Mouse (Mus musculus) stomach, embryonic 14.5 days (tissue): ENCODE measurements around the gene Them7. TPM values are rescaled to one million over a fixed set of nuclear protein-coding genes. Genes with fewer than 3 reads are reported as not detected.
A peak's percentile ranks its signal among the peaks of the same experiment; 100 is the strongest.

Source experiments
- ATAC-seq: fragments of 200-750 bp; cut with Nextera tagmentation; 2 replicates; pipeline ENCODE4 v1.8.0; 2017; ENCODE audit warnings: low read depth, moderate TSS enrichment; ENCODE audit not compliant: insufficient number of reproducible peaks, insufficient read depth, low FRiP score
- H3K27ac ChIP-seq: fragments of 300-500 bp; sonication (generic); 2 replicates; pipeline ENCODE4 v1.5.1; 2014; ENCODE audit warnings: mild to moderate bottlenecking, low read length, moderate library complexity, mixed read lengths
- H3K27me3 ChIP-seq: fragments of 300-500 bp; sonication (generic); 2 replicates; pipeline ENCODE4 v1.6.1; 2014; ENCODE audit warnings: low read length, control low read depth, mixed read lengths; ENCODE audit not compliant: control insufficient read depth, insufficient read depth
- H3K36me3 ChIP-seq: fragments of 300-500 bp; sonication (generic); 2 replicates; pipeline ENCODE4 v1.6.1; 2014; ENCODE audit warnings: mild to moderate bottlenecking, control low read depth, low read length, moderate library complexity, mixed read lengths; ENCODE audit not compliant: control insufficient read depth, insufficient read depth
- H3K4me1 ChIP-seq: fragments of 300-500 bp; sonication (generic); 2 replicates; pipeline ENCODE4 v1.6.1; 2014; ENCODE audit warnings: low read length, control low read depth, mixed read lengths; ENCODE audit not compliant: control insufficient read depth, insufficient read depth
- H3K4me2 ChIP-seq: fragments of 300-500 bp; sonication (generic); replicated peaks from 2 replicates; pipeline ENCODE4 v1.6.1; 2014; ENCODE audit warnings: low read depth, low read length, control low read depth
- H3K4me3 ChIP-seq: fragments of 300-500 bp; sonication (generic); 2 replicates; pipeline ENCODE4 v1.5.1; 2014; ENCODE audit warnings: low read depth, low read length, control low read depth
- H3K9ac ChIP-seq: fragments of 300-500 bp; sonication (generic); replicated peaks from 2 replicates; pipeline ENCODE4 v1.6.1; 2014; ENCODE audit warnings: low read depth, mild to moderate bottlenecking, control low read depth, low read length, moderate library complexity, mixed read lengths
- H3K9me3 ChIP-seq: fragments of 300-500 bp; sonication (generic); 2 replicates; pipeline ENCODE4 v1.6.1; 2016; ENCODE audit warnings: low read depth, low read length, control low read depth; ENCODE audit not compliant: control insufficient read depth
- WGBS: fragments of 180-500 bp; shearing (Covaris S2); extraction: QIAGEN DNeasy Blood & Tissue Kit; methylation state at CpG from one replicate; pipeline ENCODE4 v1.1.7; 2014; 5-methylcytosine and 5-hydroxymethylcytosine counted together
- polyA plus RNA-seq: library from polyadenylated mRNA; unstranded; fragments of >200 nt; fragmentation: Nextera tagmentation; extraction: Ambion mirVana; gene quantifications from 2 replicates; pipeline ENCODE4 v1.2.1, GENCODE M21; 2014

The Them7 gene
- polyA plus RNA-seq, 1 experiment from 2014 or later, result 0.26 TPM

DNA sequence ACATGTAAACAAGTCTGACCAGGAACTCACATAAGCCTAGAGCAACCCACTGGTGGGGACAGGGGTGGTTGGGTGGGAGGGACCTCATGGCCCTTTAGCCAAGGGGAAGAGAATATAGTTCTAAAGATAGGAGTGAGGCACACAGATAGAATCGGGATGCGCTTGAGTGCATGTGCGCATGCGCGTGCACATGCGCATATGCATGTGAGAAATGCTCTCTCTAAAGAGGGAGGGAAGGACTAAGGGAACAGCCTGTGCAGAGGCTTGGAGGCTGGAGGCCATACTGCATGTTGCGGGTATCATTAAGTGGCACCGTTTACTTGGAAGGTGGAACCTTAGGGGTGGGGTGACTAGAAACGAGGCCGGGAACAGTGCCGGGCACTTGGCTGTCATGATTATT is 37.2 kb downstream of the Them7 start:
- H3K4me3 ChIP-seq, result no peak overlapping the region
- H3K36me3 ChIP-seq, result no peaks in the 10 kb centered on the region
- no peaks in the 10 kb centered on the region for H3K4me1 ChIP-seq
- no peaks in the 10 kb centered on the region for H3K9me3 ChIP-seq
- no peak for ATAC-seq
- 86% methylated on average over 11 of the region's 11 CpGs for WGBS
- H3K27ac ChIP-seq, result no peak overlapping the region
- no peak overlapping the region for H3K9ac ChIP-seq
- H3K27me3 ChIP-seq, result no peaks in the 10 kb centered on the region
- no peak overlapping the region for H3K4me2 ChIP-seq

DNA sequence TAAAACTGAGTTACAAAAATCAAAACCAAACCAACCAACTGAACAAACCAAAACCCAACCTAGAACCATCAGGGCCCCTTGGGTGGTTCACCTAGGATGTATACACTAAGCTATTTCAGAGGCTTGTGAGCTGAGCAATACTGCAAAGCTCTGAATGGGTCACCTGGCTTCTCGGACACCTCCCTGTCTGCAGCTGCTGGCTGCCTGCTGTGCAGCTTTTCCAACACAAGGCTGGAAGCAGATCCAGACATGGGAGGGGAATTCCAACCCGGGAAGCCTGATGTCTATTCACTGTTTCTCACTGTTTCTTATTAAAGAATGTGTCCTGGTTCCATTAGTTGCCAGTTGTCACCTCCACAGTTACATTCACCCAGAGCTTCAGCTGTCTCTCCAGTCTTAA is 39.1 kb downstream of the Them7 start:
- WGBS, result 34% methylated on average over 2 of the region's 2 CpGs
- Histone ChIP-seq H3K4me3 (no peak overlapping the region), H3K9me3 (no peaks in the 10 kb centered on the region), H3K9ac (no peak overlapping the region), H3K36me3 (no peaks in the 10 kb centered on the region), H3K4me2 (no peak overlapping the region), H3K27me3 (no peaks in the 10 kb centered on the region), H3K27ac (no peak overlapping the region), H3K4me1 (no peaks in the 10 kb centered on the region)
- ATAC-seq, result no peak

DNA sequence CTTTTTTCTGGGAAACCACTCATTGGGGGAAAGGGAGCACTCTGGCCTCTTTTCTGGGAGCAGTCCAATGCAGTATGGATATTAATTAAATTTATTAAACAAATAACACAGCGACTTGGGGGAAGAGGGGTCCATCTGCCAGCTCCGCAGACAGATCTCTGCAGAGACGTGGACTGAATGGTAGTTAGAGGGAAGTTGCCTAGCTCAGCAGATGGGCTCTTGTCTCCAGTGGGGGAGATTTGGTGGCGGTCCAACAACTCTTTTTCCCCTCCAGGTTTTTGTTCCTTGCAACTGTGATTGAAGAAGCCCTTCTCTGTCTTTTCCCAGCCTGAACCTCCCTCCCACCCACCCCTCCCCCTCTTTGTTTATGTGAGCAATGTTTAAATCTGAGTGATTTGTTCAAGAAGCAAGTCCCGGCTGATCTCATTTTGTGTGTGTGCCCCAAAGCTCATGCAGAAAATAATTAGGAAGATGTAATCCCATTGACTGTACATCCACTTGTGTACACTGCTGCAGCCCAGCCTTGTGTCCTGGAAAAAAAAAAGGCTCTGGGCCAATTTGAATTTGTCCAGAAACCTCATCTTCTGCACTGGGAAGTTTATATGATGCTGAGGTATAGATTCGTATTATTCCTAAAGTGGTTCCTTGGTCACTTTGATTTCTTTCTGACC is 58.4 kb downstream of the Them7 start:
- ATAC-seq, result peak; percentile 78; the same call in 1 of the 2 replicates
- H3K9me3 ChIP-seq, result no peaks in the 10 kb centered on the region
- H3K4me3 ChIP-seq, result no peak overlapping the region
- 0 out of 2 replicates have a peak, but pooled peaks cover 7% of the 10 kb centered on the region for H3K4me1 ChIP-seq
- no peaks in the 10 kb centered on the region for H3K27me3 ChIP-seq
- no peak overlapping the region for H3K4me2 ChIP-seq
- no peak overlapping the region for H3K27ac ChIP-seq
- H3K9ac ChIP-seq, result no peak overlapping the region
- whole genome bisulfite sequencing, result 29% methylated on average over 6 of the region's 6 CpGs
- H3K36me3 ChIP-seq, result no peaks in the 10 kb centered on the region

DNA sequence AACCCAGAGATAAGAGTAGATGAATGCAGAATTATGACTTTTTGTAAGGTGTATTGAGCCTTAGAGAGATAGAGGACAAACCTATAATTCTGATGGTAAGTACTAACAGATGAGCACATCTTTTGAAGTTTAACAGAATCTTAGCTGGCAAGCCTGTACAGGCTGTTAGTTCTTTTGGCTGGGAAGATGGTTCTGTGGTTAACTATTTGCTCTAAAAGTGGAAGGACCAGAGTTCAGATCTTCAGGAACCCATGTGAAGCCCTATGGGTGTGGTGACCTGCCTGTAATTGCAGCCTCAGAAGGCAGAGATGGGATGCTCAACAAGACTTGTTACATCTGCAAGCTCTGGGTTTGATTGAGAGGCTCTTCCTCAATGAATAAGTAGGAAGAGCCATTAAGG is 59.7 kb downstream of the Them7 start:
- H3K9ac ChIP-seq, result no peak overlapping the region
- H3K4me1 ChIP-seq, result 0 out of 2 replicates have a peak, but pooled peaks cover 7% of the 10 kb centered on the region
- no peaks in the 10 kb centered on the region for H3K36me3 ChIP-seq
- no peak for ATAC-seq
- no peaks in the 10 kb centered on the region for H3K27me3 ChIP-seq
- H3K4me3 ChIP-seq, result no peak overlapping the region
- H3K27ac ChIP-seq, result no peak overlapping the region
- H3K9me3 ChIP-seq, result no peaks in the 10 kb centered on the region
- no peak overlapping the region for H3K4me2 ChIP-seq

DNA sequence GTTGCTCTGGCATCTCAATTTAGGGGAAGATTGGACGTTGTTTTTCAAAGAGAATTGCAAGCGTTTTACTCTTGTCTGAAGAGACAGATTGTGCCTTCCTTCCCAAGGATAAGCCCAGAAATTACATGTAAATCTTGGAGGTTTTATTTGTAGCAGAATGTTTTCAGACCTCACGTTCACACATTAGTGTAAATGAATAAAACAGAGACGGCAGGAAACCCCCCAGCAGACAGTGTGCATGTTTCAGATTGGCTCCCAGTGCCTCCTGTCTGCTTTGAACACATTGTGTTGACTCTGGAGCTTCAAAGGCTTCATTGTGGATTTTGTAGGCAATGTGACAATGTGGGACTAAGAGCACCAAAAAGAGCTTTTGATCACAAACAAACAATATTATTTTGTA is 60.7 kb downstream of the Them7 start:
- Histone ChIP-seq H3K27me3 (no peaks in the 10 kb centered on the region), H3K4me1 (0 out of 2 replicates have a peak, but pooled peaks cover 7% of the 10 kb centered on the region), H3K27ac (no peak overlapping the region), H3K9me3 (no peaks in the 10 kb centered on the region), H3K36me3 (no peaks in the 10 kb centered on the region), H3K4me2 (no peak overlapping the region), H3K9ac (no peak overlapping the region), H3K4me3 (no peak overlapping the region)
- WGBS, result 62% methylated on average over 4 of the region's 4 CpGs
- no peak for ATAC-seq

DNA sequence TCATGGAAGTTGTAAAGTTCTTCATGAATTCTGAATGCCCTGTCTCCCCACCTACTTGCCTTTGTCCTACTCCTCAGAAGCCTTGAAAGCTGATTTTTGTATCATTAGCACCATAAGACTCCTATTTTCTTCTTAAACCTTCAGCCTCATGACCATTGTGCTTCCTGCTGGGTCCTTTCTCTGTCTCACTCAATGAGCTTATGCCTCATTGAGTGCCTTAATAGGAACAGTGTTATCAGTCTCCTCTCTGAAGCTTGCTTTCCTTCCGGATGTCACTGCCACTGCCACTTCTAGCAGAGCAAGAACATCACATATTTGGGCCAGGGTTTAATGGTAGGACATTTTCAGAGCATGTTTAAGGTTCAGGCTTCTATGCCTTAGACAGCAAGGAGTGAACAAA is 71.7 kb downstream of the Them7 start:
- Histone ChIP-seq H3K4me1 (no peaks in the 10 kb centered on the region), H3K4me3 (no peak overlapping the region), H3K4me2 (no peak overlapping the region), H3K36me3 (no peaks in the 10 kb centered on the region), H3K27me3 (no peaks in the 10 kb centered on the region), H3K9ac (no peak overlapping the region), H3K9me3 (peaks cover 6% of the 10 kb centered on the region; the same call in 1 of the 2 replicates), H3K27ac (no peak overlapping the region)
- no peak for ATAC-seq
- 73% methylated on average over 1 of the region's 1 CpGs for WGBS

DNA sequence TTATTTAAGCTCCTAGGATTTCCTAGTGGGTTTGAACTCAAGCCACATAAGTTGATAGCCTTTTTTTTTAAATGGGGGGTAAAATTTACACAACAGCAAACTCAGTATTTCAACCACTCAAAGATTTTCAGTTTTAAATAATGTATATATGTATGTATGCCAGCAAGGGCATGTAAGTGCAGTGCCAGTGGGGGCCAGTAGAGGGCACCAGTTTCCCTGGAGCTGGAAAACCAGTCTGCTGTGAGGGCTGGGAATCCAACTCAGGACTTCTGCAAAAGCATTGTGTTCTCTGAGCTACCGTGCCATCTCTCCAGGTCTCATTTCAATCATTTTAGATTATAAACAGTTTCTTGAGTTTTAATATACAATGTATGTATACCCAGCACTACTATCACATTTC is 74.8 kb downstream of the Them7 start:
- 96% methylated on average over 1 of the region's 1 CpGs for WGBS
- H3K27me3 ChIP-seq, result no peaks in the 10 kb centered on the region
- H3K4me2 ChIP-seq, result no peak overlapping the region
- H3K4me1 ChIP-seq, result no peaks in the 10 kb centered on the region
- no peaks in the 10 kb centered on the region for H3K36me3 ChIP-seq
- no peak overlapping the region for H3K4me3 ChIP-seq
- H3K9me3 ChIP-seq, result peaks cover 6% of the 10 kb centered on the region; the same call in 1 of the 2 replicates
- no peak overlapping the region for H3K9ac ChIP-seq
- no peak overlapping the region for H3K27ac ChIP-seq
- ATAC-seq, result no peak

DNA sequence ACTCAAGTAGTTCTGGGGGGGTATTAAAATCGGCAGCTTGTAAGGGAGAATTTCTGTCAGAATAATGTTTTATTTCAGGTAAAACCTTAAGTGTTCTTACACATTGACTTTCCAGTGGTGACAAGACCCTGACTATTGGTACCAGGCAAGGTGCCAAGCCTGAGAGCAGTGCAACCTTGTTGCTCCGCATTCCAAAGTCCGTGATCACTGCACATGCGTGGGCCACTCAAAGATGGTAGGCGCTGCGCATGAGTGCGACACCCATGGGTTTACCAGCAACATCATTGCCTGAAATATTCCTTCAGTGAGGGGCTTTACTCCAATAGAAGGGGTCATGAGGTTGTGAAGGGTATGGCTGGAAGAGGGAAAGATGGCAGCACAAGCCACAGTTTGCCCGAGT is 77.0 kb downstream of the Them7 start:
- H3K4me1 ChIP-seq, result no peaks in the 10 kb centered on the region
- no peaks in the 10 kb centered on the region for H3K27me3 ChIP-seq
- H3K9me3 ChIP-seq, result peaks cover 6% of the 10 kb centered on the region; the same call in 1 of the 2 replicates
- no peak overlapping the region for H3K27ac ChIP-seq
- no peak for ATAC-seq
- H3K36me3 ChIP-seq, result no peaks in the 10 kb centered on the region
- no peak overlapping the region for H3K9ac ChIP-seq
- no peak overlapping the region for H3K4me2 ChIP-seq
- WGBS, result 89% methylated on average over 8 of the region's 8 CpGs
- H3K4me3 ChIP-seq, result no peak overlapping the region

DNA sequence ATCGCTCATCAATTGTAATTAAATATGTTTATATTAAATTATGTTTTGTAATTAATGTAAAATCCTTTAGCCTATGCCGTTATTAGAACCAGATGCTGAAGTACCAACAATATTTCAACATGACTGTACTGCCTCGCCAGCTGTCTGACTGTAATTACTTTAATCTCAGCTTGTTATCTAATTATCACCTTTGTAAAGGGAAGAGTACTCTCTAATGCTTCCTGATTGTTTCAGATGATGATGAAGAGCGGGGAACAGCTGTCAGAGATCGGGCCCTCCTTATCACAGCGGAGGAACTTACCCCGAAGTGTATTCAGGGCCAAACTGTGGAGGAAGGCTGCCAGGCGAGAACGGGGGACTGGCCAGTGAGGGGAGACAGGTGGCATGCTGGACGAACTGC is 77.4 kb downstream of the Them7 start:
- no peak overlapping the region for H3K4me2 ChIP-seq
- H3K9ac ChIP-seq, result no peak overlapping the region
- peaks cover 6% of the 10 kb centered on the region; the same call in 1 of the 2 replicates for H3K9me3 ChIP-seq
- H3K4me3 ChIP-seq, result no peak overlapping the region
- WGBS, result 41% methylated on average over 10 of the region's 10 CpGs
- no peaks in the 10 kb centered on the region for H3K4me1 ChIP-seq
- H3K36me3 ChIP-seq, result no peaks in the 10 kb centered on the region
- H3K27ac ChIP-seq, result no peak overlapping the region
- no peak for ATAC-seq
- H3K27me3 ChIP-seq, result no peaks in the 10 kb centered on the region
